Mouse (Mus musculus): Measurements from ENCODE around the gene Gm8882. TPM values are rescaled to one million over a fixed set of nuclear protein-coding genes. Genes with fewer than 3 reads are reported as not detected.
"Not testable (repeated sequence)": the region's sequence is repeated elsewhere in the genome, so short reads cannot be mapped to it uniquely, and the experiment has no call there.

The Gm8882 gene
- polyA plus RNA-seq (2015; fragmentation: Nextera tagmentation; extraction: Ambion mirVana) = not detected in 2 replicates

DNA sequence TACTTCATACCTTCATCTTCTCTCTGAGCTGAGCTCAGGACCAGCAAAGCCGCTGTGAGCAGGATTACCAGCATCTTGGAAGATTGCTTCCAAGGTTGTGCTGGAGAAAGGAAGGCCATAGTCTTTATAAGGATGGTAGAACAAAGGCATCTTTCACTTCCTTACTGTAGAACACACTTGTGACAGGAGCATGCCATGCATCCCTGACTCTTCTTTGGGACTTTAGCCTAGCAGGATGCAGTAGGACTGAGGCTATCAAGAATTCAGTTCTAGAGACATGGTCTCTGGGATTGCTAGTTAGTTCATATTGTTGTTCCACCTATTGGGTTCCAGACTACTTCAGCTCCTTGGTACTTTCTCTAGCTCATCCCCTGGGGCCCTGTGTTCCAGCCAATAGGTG is at the start of gene Gm8882:
Gene Gm8882 (minus strand): TSS at position 101 of the 400 bp plus-strand sequence.
- H3K9ac ChIP-seq; H3K4me1 ChIP-seq; H3K4me2 ChIP-seq; H3K36me3 ChIP-seq (replicated peaks); H3K27me3 ChIP-seq (replicated peaks); H3K27ac ChIP-seq; ATAC-seq (replicated peaks); H3K4me3 ChIP-seq; H3K9me3 ChIP-seq: not testable (repeated sequence)
- WGBS = 66% methylated on average over 1 of the region's 1 CpGs

DNA sequence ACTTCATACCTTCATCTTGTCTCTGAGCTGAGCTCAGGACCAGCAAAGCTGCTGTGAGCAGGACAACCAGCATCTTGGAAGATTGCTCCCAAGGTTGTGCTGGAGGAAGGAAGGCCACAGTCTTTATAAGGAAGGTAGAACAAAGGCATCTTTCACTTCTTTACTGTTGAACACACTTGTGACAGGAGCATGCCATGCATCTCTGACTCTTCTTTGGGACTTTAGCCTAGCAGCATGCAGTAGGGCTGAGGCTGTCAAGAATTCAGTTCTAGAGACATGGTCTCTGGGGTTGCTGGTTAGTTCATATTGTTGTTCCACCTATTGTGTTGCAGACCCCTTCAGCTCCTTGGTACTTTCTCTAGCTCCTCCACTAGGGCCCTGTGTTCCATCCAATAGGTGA is 49.3 kb downstream of the Gm8882 start, which contains the start of gene Prpmp5:
Gene Prpmp5 (minus strand): TSS at position 101 of the 400 bp plus-strand sequence.
- H3K4me3 ChIP-seq; H3K27ac ChIP-seq; H3K9ac ChIP-seq; H3K4me1 ChIP-seq; H3K27me3 ChIP-seq (replicated peaks); ATAC-seq (replicated peaks); H3K4me2 ChIP-seq; H3K9me3 ChIP-seq; H3K36me3 ChIP-seq (replicated peaks): not testable (repeated sequence)

Other genes with a start within 250 kb of the Gm8882 start
- gene Prb1, start 153.6 kb downstream of the Gm8882 start, polyA plus RNA-seq (2015; fragmentation: Nextera tagmentation; extraction: Ambion mirVana) = not detected in 2 replicates
- gene Prpmp5, start 49.4 kb downstream of the Gm8882 start, polyA plus RNA-seq (2015; fragmentation: Nextera tagmentation; extraction: Ambion mirVana) = not detected in 2 replicates
- not detected in 2 replicates for gene Prh1, start 205.7 kb upstream of the Gm8882 start, polyA plus RNA-seq (2015; fragmentation: Nextera tagmentation; extraction: Ambion mirVana)
- gene Prp2, start 231.8 kb upstream of the Gm8882 start, polyA plus RNA-seq (2015; fragmentation: Nextera tagmentation; extraction: Ambion mirVana) = not detected in 2 replicates